Mouse (Mus musculus) megakaryocyte, embryonic 14.5 days (primary cell): ENCODE results near the gene Col2a1.

ENCODE experiments used
- FLI1 ChIP-seq: IDR thresholded peaks from 2 replicates; pipeline ENCODE4 v1.6.1; 2012; ENCODE audit warnings: low read length, inconsistent platforms, mixed read lengths
- GATA1 ChIP-seq: IDR thresholded peaks from 3 replicates; pipeline ENCODE4 v1.6.1; 2012; ENCODE audit warnings: mixed read lengths, low read length, inconsistent platforms, borderline replicate concordance

GRCm38 (mm10) chr15:98002113-98002990 is 2.1 kb downstream of the Col2a1 start:
- no peak for TF ChIP-seq GATA1
- TF ChIP-seq FLI1, result no peak
